Mouse (Mus musculus) CD8-positive naive resting alpha-beta T cell, adult 2 months (primary cell): ENCODE measurements at regions not wholly inside any gene's neighbourhood (a gene's known extent, or its start where the extent isn't known, plus 50 kb on each side); places are given as distances from the start of the nearest gene placed in this dataset.

ENCODE experiments used
- DNase-seq, 2 experiments: peaks; one replicate each; pipeline ENCODE4 v3.0.0; 2022; ENCODE audit warnings: low read depth in 2 of 2, low spot score in 2 of 2

GRCm38 (mm10) chr11:19737807-19738206 lies 186.4 kb upstream of the Spred2 start:
- no peak for DNase-seq

- no peak for DNase-seq
Observed at GRCm38 (mm10) chr11:19739527-19740151, 184.5 kb upstream of the Spred2 start.

GRCm38 (mm10) chr11:19740562-19740961 lies 183.6 kb upstream of the Spred2 start:
- no peak for DNase-seq

GRCm38 (mm10) chr11:19747097-19747972 lies 176.8 kb upstream of the Spred2 start:
- DNase-seq: no peak

- DNase-seq: no peak
Observed at GRCm38 (mm10) chr11:19747973-19748559, 176.1 kb upstream of the Spred2 start.

- no peak for DNase-seq
Observed at GRCm38 (mm10) chr11:19758892-19759291, 165.3 kb upstream of the Spred2 start.

GRCm38 (mm10) chr11:19760861-19761693 lies 163.1 kb upstream of the Spred2 start:
- peak in 1 of 2 experiments; percentile 8 for DNase-seq

GRCm38 (mm10) chr11:19761694-19761976 lies 162.5 kb upstream of the Spred2 start:
- no peak for DNase-seq

- DNase-seq: no peak
Observed at GRCm38 (mm10) chr11:19767316-19767715, 156.9 kb upstream of the Spred2 start.

- DNase-seq: no peak
Observed at GRCm38 (mm10) chr11:19767871-19768270, 156.3 kb upstream of the Spred2 start.

GRCm38 (mm10) chr11:19768962-19769361 lies 155.2 kb upstream of the Spred2 start:
- DNase-seq: no peak

- DNase-seq: no peak
Observed at GRCm38 (mm10) chr11:19774010-19774409, 150.2 kb upstream of the Spred2 start.

GRCm38 (mm10) chr11:19775741-19776140 lies 148.4 kb upstream of the Spred2 start:
- DNase-seq: no peak

- DNase-seq: no peak
Observed at GRCm38 (mm10) chr11:19776473-19777200, 147.5 kb upstream of the Spred2 start.

- DNase-seq: no peak
Observed at GRCm38 (mm10) chr11:19778191-19778590, 146.0 kb upstream of the Spred2 start.

- no peak for DNase-seq
Observed at GRCm38 (mm10) chr11:19785110-19785509, 139.1 kb upstream of the Spred2 start.

GRCm38 (mm10) chr11:19796950-19797670 lies 127.1 kb upstream of the Spred2 start:
- DNase-seq: no peak

GRCm38 (mm10) chr11:19809359-19809758 lies 114.8 kb upstream of the Spred2 start:
- no peak for DNase-seq

GRCm38 (mm10) chr11:19811271-19811991 lies 112.7 kb upstream of the Spred2 start:
- no peak for DNase-seq
